Mouse (Mus musculus): ENCODE data around the gene Gsg1l. TPM values are rescaled to one million over a fixed set of nuclear protein-coding genes. Genes with fewer than 3 reads are reported as not detected.

The Gsg1l gene
- total RNA-seq, 2 experiments from 2014 or later = not detected

DNA sequence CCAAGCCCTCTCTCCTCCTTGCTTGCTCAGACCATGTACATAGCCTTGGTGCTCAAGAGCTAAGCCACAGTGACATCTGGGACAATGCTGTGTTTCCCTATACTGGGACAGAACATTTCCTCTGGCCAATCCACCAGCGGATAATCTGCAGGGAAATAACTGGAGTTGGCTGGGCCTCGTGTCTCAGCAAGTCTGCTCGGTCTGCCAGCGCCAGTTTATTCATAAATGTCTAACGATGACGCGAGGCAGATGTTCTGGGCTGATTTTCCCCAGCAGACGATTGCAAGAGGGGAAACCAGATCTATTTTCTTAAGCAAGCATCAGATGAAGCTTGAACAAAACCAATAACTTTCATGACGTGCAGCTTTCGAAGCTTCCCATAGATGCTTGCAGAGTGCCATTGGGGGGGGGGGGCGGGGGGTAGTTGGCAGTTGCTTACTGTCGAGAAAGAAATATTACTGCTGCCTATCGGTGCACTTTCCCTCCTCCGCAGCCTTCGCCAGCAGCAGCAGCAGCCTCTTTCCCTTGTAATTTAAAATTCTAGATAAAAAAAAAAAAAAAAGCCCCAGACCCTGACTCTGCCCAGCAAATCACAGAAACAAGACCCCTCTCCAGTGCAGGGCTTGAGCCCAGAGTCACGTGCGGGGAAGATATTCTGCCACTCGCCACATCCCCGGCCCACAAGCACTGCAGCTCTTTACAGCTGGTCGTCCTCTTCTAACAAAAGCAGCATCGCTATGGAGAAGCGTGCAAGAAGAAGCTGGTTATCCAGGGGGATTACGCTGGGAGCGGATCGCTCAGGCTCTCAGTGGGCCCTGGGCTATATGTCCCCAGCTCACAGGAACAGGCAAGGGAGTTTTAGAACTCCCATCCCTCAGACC is 43.6 kb downstream of the Gsg1l start:
- no peak for ATAC-seq (replicated peaks; ENCODE audit: low FRiP score, low TSS enrichment, poor library complexity, severe bottlenecking)

GRCm38 (mm10) chr7:126035332-126035731 is 46.9 kb downstream of the Gsg1l start:
- ATAC-seq (replicated peaks; ENCODE audit: low FRiP score, low TSS enrichment, poor library complexity, severe bottlenecking) = no peak

GRCm38 (mm10) chr7:126032776-126033209 is 49.4 kb downstream of the Gsg1l start:
- ATAC-seq (replicated peaks; ENCODE audit: low FRiP score, low TSS enrichment, poor library complexity, severe bottlenecking) = peak; percentile 82

GRCm38 (mm10) chr7:126032365-126032755 is 49.9 kb downstream of the Gsg1l start:
- ATAC-seq (replicated peaks; ENCODE audit: low FRiP score, low TSS enrichment, poor library complexity, severe bottlenecking) = peak; percentile 7; the same call in 1 of the 2 replicates

GRCm38 (mm10) chr7:126031598-126032364 is 50.4 kb downstream of the Gsg1l start:
- no peak for ATAC-seq (replicated peaks; ENCODE audit: low FRiP score, low TSS enrichment, poor library complexity, severe bottlenecking)

GRCm38 (mm10) chr7:126027410-126027809 is 54.8 kb downstream of the Gsg1l start:
- no peak for ATAC-seq (replicated peaks; ENCODE audit: low FRiP score, low TSS enrichment, poor library complexity, severe bottlenecking)

GRCm38 (mm10) chr7:126026600-126026999 is 55.6 kb downstream of the Gsg1l start:
- no peak for ATAC-seq (replicated peaks; ENCODE audit: low FRiP score, low TSS enrichment, poor library complexity, severe bottlenecking)

DNA sequence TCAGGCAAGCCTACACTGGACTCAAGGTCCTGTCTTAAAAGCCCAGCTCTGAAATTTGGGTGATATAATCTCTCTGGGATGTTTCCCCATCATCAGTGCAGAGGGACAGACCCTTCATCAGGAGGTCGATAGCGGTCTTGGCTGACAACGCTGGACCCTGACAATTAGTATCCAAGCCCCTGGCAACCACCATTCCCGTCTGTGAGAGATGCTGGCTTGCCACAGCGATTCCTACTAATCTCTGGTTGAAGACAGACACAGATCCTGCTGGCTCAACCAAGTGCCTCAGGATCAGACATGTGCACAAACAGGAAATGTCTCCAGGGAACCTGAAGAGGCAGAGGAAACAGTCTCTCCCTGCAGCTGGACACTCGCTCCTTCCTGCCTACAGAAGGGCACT is 62.2 kb downstream of the Gsg1l start:
- ATAC-seq (replicated peaks; ENCODE audit: low FRiP score, low TSS enrichment, poor library complexity, severe bottlenecking) = no peak

GRCm38 (mm10) chr7:126019321-126019720 is 62.9 kb downstream of the Gsg1l start:
- no peak for ATAC-seq (replicated peaks; ENCODE audit: low FRiP score, low TSS enrichment, poor library complexity, severe bottlenecking)

DNA sequence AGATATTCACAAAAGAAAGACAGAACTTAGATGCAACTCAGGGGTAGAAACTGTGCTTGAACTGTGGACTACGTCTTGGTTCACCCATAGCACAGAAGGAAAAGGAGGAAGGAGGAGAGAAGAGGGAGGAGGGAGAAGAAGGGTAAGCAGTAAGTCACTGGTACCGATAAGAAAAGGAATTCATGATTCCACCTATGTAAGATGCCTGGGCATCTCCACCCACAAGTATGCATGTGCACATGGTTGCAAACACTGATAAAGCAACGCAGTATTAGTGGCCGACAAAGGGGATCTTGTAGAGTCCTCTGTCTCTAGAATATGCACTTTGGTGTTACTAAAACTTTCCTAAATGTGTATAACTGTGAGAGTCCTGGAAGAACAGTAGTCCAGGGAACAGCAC is 64.8 kb downstream of the Gsg1l start:
- no peak for ATAC-seq (replicated peaks; ENCODE audit: low FRiP score, low TSS enrichment, poor library complexity, severe bottlenecking)

DNA sequence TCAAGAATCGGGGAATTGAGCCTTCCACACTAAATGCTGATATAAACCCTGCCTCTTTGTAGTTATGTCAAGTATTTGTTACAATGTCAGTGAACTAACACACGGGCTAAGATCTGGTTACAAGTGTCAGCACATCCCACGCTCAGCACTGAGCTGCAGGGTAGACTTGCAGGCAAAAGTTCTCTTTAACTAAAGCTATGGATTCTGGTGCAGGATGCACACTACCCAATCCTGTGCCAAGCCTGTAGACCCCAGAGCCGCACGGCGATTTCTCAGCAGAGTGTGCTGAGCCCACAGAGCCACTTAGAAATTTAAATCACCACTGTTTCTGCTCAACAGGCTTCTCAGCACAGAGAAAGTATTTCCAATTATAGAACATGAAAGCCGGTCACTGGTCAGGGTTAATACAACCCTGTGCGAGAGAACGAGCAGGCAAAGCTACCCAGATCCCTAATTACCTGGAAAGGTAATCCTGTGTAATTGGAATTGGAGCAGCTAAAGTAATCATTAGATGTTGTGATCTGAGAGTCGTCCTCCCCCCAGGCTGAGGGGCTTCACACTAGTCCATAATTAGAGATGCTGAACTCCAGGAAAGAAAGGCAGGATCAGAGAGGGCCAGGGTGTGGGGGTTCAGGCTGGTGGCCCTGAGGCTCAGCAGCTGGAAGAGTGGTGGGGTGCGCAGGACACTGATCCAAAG is 69.7 kb downstream of the Gsg1l start:
- no peak for ATAC-seq (replicated peaks; ENCODE audit: low FRiP score, low TSS enrichment, poor library complexity, severe bottlenecking)

- no peak for ATAC-seq (replicated peaks; ENCODE audit: low FRiP score, low TSS enrichment, poor library complexity, severe bottlenecking)
Observed at GRCm38 (mm10) chr7:126008789-126009148, 73.4 kb downstream of the Gsg1l start.

GRCm38 (mm10) chr7:126008139-126008788 is 73.9 kb downstream of the Gsg1l start:
- no peak for ATAC-seq (replicated peaks; ENCODE audit: low FRiP score, low TSS enrichment, poor library complexity, severe bottlenecking)

GRCm38 (mm10) chr7:126007132-126007910 is 74.9 kb downstream of the Gsg1l start:
- ATAC-seq (replicated peaks; ENCODE audit: low FRiP score, low TSS enrichment, poor library complexity, severe bottlenecking) = no peak

- ATAC-seq (replicated peaks; ENCODE audit: low FRiP score, low TSS enrichment, poor library complexity, severe bottlenecking) = no peak
Observed at GRCm38 (mm10) chr7:126005274-126005673, 76.9 kb downstream of the Gsg1l start.

DNA sequence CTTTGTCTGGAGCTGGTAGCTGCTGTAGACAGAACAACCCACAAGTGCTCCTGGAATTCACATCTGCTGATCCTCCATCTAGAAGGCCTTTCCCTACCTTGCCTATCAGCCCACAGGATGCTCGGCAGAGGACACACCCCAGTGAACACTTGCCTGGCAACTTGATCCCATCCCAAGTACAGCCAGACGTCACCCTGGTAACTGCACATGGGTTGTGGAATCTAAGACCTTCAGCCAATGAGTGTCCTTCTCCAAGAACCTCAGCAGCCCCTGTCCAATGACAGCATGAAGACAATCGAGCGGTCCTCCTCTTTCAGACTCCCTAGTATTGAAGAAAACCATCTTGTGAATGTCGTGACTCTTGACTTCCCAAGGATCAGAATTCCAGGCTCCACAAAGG is 80.5 kb downstream of the Gsg1l start:
- ATAC-seq (replicated peaks; ENCODE audit: low FRiP score, low TSS enrichment, poor library complexity, severe bottlenecking) = no peak

GRCm38 (mm10) chr7:125999921-126000320 is 82.3 kb downstream of the Gsg1l start:
- no peak for ATAC-seq (replicated peaks; ENCODE audit: low FRiP score, low TSS enrichment, poor library complexity, severe bottlenecking)

DNA sequence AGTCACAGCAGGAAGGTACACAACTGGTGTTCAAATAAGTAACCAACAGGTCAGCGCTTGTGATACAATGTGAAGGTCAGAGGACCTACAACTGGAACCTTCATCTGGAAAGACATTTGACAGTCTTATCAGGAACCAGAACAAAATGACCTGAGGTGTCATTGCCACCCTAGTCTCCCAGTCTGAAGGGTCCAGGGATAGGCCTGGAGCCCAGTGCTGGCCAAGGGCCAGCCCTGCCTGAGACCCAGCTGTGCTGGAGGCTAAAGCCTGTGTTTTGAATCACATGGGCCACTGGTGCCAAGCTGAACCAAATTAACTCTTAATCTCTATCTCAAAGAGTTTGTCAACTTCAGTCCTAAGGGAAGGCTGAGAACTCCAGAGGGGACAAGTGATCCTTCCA is 86.1 kb downstream of the Gsg1l start:
- no peak for ATAC-seq (replicated peaks; ENCODE audit: low FRiP score, low TSS enrichment, poor library complexity, severe bottlenecking)

- no peak for ATAC-seq (replicated peaks; ENCODE audit: low FRiP score, low TSS enrichment, poor library complexity, severe bottlenecking)
Observed at GRCm38 (mm10) chr7:125992356-125992891, 89.8 kb downstream of the Gsg1l start.

Data from megakaryocyte-erythroid progenitor cell, adult 5-6 weeks (primary cell).